Mouse (Mus musculus) stomach, embryonic 14.5 days (tissue): ENCODE measurements around the gene Smad1. TPM values are rescaled to one million over a fixed set of nuclear protein-coding genes. Genes with fewer than 3 reads are reported as not detected.
A peak's percentile ranks its signal among the peaks of the same experiment; 100 is the strongest.

Source experiments
- ATAC-seq: fragments of 200-750 bp; cut with Nextera tagmentation; 2 replicates; pipeline ENCODE4 v1.8.0; 2017; ENCODE audit warnings: low read depth, moderate TSS enrichment; ENCODE audit not compliant: insufficient number of reproducible peaks, insufficient read depth, low FRiP score
- H3K27ac ChIP-seq: fragments of 300-500 bp; sonication (generic); 2 replicates; pipeline ENCODE4 v1.5.1; 2014; ENCODE audit warnings: mild to moderate bottlenecking, low read length, moderate library complexity, mixed read lengths
- H3K27me3 ChIP-seq: fragments of 300-500 bp; sonication (generic); 2 replicates; pipeline ENCODE4 v1.6.1; 2014; ENCODE audit warnings: low read length, control low read depth, mixed read lengths; ENCODE audit not compliant: control insufficient read depth, insufficient read depth
- H3K36me3 ChIP-seq: fragments of 300-500 bp; sonication (generic); 2 replicates; pipeline ENCODE4 v1.6.1; 2014; ENCODE audit warnings: mild to moderate bottlenecking, control low read depth, low read length, moderate library complexity, mixed read lengths; ENCODE audit not compliant: control insufficient read depth, insufficient read depth
- H3K4me1 ChIP-seq: fragments of 300-500 bp; sonication (generic); 2 replicates; pipeline ENCODE4 v1.6.1; 2014; ENCODE audit warnings: low read length, control low read depth, mixed read lengths; ENCODE audit not compliant: control insufficient read depth, insufficient read depth
- H3K4me2 ChIP-seq: fragments of 300-500 bp; sonication (generic); replicated peaks from 2 replicates; pipeline ENCODE4 v1.6.1; 2014; ENCODE audit warnings: low read depth, low read length, control low read depth
- H3K4me3 ChIP-seq: fragments of 300-500 bp; sonication (generic); 2 replicates; pipeline ENCODE4 v1.5.1; 2014; ENCODE audit warnings: low read depth, low read length, control low read depth
- H3K9ac ChIP-seq: fragments of 300-500 bp; sonication (generic); replicated peaks from 2 replicates; pipeline ENCODE4 v1.6.1; 2014; ENCODE audit warnings: low read depth, mild to moderate bottlenecking, control low read depth, low read length, moderate library complexity, mixed read lengths
- H3K9me3 ChIP-seq: fragments of 300-500 bp; sonication (generic); 2 replicates; pipeline ENCODE4 v1.6.1; 2016; ENCODE audit warnings: low read depth, low read length, control low read depth; ENCODE audit not compliant: control insufficient read depth
- WGBS: fragments of 180-500 bp; shearing (Covaris S2); extraction: QIAGEN DNeasy Blood & Tissue Kit; methylation state at CpG from one replicate; pipeline ENCODE4 v1.1.7; 2014; 5-methylcytosine and 5-hydroxymethylcytosine counted together
- polyA plus RNA-seq: library from polyadenylated mRNA; unstranded; fragments of >200 nt; fragmentation: Nextera tagmentation; extraction: Ambion mirVana; gene quantifications from 2 replicates; pipeline ENCODE4 v1.2.1, GENCODE M21; 2014

Smad1 gene
- polyA plus RNA-seq, 1 experiment from 2014 or later, result 50.5 TPM

DNA sequence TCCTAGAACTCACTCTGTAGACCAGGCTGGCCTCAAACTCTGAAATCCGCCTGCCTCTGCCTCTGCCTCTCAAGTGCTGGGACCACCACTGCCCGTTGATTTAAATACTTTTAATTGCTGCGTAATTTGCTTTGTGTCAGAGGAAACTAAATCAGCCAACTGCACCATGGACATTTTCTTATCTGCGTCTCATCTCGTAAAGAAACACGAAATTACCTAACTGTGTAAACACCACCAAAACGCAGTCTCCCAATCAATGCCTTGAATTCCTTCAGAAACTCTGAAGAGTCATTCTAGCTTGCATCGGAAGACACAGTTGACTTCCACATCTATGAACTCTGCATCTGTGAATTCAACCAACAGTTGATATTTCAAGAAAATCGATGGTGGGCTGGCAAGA, 22.7 kb downstream of the Smad1 start:
- no peak overlapping the region for H3K4me2 ChIP-seq
- H3K36me3 ChIP-seq, result peaks cover 8% of the 10 kb centered on the region
- no peak overlapping the region for H3K9ac ChIP-seq
- no peak overlapping the region for H3K27ac ChIP-seq
- no peaks in the 10 kb centered on the region for H3K27me3 ChIP-seq
- H3K9me3 ChIP-seq, result no peaks in the 10 kb centered on the region
- 77% methylated on average over 9 of the region's 9 CpGs for WGBS
- peaks cover 18% of the 10 kb centered on the region for H3K4me1 ChIP-seq
- H3K4me3 ChIP-seq, result no peak overlapping the region
- no peak for ATAC-seq

DNA sequence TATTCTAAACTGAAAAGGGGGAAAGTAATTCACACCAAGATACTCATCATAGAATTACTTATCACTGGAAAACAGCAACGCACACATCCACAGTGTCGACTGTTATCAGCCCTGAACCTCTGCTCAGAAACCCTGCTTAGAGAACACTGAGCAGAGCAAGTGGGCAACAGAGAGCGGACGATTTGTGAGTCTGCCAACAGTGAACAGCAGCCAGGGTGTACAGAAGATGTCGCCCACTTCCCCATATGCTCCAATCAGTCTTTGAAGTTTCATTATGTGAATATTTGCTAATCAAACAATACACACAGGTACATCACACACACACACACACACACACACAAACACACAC, 23.6 kb downstream of the Smad1 start:
- 61% methylated on average over 5 of the region's 5 CpGs for WGBS
- no peak for ATAC-seq
- no peak overlapping the region for H3K4me2 ChIP-seq

GRCm38 (mm10) chr8:79375074-79375774, 24.1 kb downstream of the Smad1 start:
- Histone ChIP-seq H3K9ac (no peak overlapping the region), H3K4me1 (peaks cover 18% of the 10 kb centered on the region), H3K9me3 (no peaks in the 10 kb centered on the region), H3K27me3 (no peaks in the 10 kb centered on the region), H3K27ac (peak overlapping the region; percentile 66), H3K4me2 (no peak overlapping the region), H3K36me3 (peaks cover 22% of the 10 kb centered on the region), H3K4me3 (no peak overlapping the region)
- 62% methylated on average over 13 of the region's 13 CpGs for WGBS
- ATAC-seq, result no peak

More for the DNA sequence above, 23.6 kb downstream of the Smad1 start:
- H3K4me3 ChIP-seq, result no peak overlapping the region
- peaks cover 18% of the 10 kb centered on the region for H3K4me1 ChIP-seq
- H3K27ac ChIP-seq, result no peak overlapping the region
- no peaks in the 10 kb centered on the region for H3K27me3 ChIP-seq
- peaks cover 17% of the 10 kb centered on the region for H3K36me3 ChIP-seq
- H3K9ac ChIP-seq, result no peak overlapping the region
- H3K9me3 ChIP-seq, result no peaks in the 10 kb centered on the region

DNA sequence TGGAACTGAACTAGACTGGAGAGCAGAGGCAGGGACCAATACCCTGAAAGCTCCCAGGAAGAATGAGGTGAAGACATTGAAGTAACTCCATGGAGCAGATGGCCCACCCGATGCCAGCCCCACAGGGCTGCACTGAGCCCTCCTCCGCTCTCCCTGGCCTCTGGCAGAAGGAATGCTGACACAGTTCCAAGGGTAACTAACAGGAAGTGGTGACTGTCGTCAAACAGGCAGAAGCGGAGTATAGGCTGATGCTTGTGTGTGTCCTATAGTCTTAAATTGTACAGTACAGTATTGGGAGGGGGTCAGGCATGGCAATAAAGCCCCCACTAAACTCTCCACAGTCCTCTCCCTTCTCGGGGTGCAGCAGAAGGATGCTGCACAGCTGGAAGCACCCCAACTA, 24.9 kb downstream of the Smad1 start:
- WGBS, result 56% methylated on average over 5 of the region's 5 CpGs
- no peak for ATAC-seq
- Histone ChIP-seq H3K27ac (0 out of 2 replicates have a peak overlapping the region, but pooled peaks have one; percentile 6), H3K4me3 (no peak overlapping the region), H3K27me3 (no peaks in the 10 kb centered on the region), H3K4me2 (no peak overlapping the region), H3K4me1 (peaks cover 18% of the 10 kb centered on the region), H3K36me3 (peaks cover 28% of the 10 kb centered on the region), H3K9me3 (no peaks in the 10 kb centered on the region), H3K9ac (no peak overlapping the region)

DNA sequence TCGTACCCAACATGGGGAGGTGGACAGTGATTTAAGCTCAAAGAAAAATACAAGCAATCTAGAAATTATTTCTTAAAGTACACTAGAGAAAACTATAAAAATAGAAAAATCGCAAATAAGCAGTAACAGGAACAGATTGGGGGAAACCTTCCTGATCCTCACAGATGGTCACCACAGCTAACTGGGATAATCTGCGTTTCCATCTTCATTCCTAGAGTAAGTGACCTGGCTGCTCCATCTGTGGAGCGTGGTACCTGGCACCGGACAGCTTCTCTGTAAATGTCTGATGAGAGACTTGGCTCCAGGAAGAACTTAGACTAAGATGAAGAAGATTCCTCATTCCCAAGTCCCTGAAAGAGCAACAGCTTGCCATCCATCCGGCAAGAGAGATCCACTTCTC, 25.8 kb downstream of the Smad1 start:
- Histone ChIP-seq H3K27ac (no peak overlapping the region), H3K4me2 (no peak overlapping the region), H3K4me3 (no peak overlapping the region), H3K9me3 (no peaks in the 10 kb centered on the region), H3K36me3 (peaks cover 36% of the 10 kb centered on the region), H3K27me3 (no peaks in the 10 kb centered on the region), H3K9ac (no peak overlapping the region), H3K4me1 (peaks cover 22% of the 10 kb centered on the region)
- WGBS, result 87% methylated on average over 6 of the region's 6 CpGs
- no peak for ATAC-seq

DNA sequence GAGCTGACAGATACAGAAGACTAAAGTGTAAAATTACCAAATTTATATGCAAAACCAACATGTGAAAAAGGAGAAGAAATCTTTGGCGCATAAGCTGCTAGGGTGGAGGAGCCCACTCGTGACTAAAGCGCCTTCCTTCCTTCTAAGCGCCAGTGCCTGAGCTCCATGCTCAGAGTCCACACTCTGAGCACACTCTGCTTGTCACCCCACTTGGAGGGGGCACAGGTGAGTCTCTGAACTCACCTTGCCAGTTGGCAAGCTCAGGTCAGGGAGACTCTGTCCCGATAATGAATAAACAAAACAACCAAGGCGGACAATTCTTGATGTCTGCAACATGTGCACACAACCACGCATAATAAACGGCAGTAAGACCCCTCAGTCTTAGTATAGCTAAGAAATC, 26.4 kb downstream of the Smad1 start:
- ATAC-seq, result no peak
- H3K27me3 ChIP-seq, result no peaks in the 10 kb centered on the region
- H3K4me2 ChIP-seq, result no peak overlapping the region
- H3K4me3 ChIP-seq, result no peak overlapping the region
- WGBS, result 76% methylated on average over 8 of the region's 8 CpGs
- no peak overlapping the region for H3K9ac ChIP-seq
- no peaks in the 10 kb centered on the region for H3K9me3 ChIP-seq
- H3K36me3 ChIP-seq, result peaks cover 37% of the 10 kb centered on the region
- H3K4me1 ChIP-seq, result peaks cover 24% of the 10 kb centered on the region
- H3K27ac ChIP-seq, result peak overlapping the region; percentile 39; the same call in 1 of the 2 replicates

DNA sequence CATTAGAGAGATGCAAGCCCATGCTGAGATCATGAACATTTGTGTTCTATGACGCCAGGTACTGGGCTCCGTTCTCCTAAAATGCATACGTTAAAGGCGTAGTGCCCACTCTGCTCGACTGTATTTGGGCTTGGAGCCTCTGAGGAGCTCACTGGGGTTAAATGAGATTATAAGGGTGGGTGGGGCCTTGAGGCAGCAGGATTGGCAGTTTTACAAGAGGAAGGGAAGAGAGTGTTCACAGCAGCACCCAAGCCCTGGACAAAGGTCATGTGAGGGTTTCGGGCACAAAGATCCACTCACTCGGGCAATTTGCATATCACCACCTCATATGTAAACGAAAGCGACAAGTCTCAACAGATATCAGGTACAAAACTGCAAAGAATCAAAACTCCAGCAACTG, 26.8 kb downstream of the Smad1 start:
- no peak overlapping the region for H3K4me2 ChIP-seq
- peak overlapping the region; percentile 39; the same call in 1 of the 2 replicates for H3K27ac ChIP-seq
- no peak overlapping the region for H3K9ac ChIP-seq
- no peaks in the 10 kb centered on the region for H3K27me3 ChIP-seq
- H3K4me3 ChIP-seq, result no peak overlapping the region
- ATAC-seq, result peak; percentile 54
- H3K36me3 ChIP-seq, result peaks cover 37% of the 10 kb centered on the region
- H3K4me1 ChIP-seq, result peaks cover 27% of the 10 kb centered on the region
- H3K9me3 ChIP-seq, result no peaks in the 10 kb centered on the region
- WGBS, result 61% methylated on average over 9 of the region's 9 CpGs

GRCm38 (mm10) chr8:79372084-79372483, 27.2 kb downstream of the Smad1 start:
- 67% methylated on average over 9 of the region's 9 CpGs for WGBS
- Histone ChIP-seq H3K36me3 (peaks cover 35% of the 10 kb centered on the region), H3K9ac (no peak overlapping the region), H3K27ac (no peak overlapping the region), H3K9me3 (no peaks in the 10 kb centered on the region), H3K4me3 (no peak overlapping the region), H3K27me3 (no peaks in the 10 kb centered on the region), H3K4me1 (peaks cover 27% of the 10 kb centered on the region), H3K4me2 (no peak overlapping the region)
- no peak for ATAC-seq
